Mouse (Mus musculus): ENCODE measurements around the gene Hmx2. TPM values are rescaled to one million over a fixed set of nuclear protein-coding genes. Genes with fewer than 3 reads are reported as not detected.

Gene Hmx2
- polyA plus RNA-seq, 1 experiment from 2014 or later, result 1.4 TPM

DNA sequence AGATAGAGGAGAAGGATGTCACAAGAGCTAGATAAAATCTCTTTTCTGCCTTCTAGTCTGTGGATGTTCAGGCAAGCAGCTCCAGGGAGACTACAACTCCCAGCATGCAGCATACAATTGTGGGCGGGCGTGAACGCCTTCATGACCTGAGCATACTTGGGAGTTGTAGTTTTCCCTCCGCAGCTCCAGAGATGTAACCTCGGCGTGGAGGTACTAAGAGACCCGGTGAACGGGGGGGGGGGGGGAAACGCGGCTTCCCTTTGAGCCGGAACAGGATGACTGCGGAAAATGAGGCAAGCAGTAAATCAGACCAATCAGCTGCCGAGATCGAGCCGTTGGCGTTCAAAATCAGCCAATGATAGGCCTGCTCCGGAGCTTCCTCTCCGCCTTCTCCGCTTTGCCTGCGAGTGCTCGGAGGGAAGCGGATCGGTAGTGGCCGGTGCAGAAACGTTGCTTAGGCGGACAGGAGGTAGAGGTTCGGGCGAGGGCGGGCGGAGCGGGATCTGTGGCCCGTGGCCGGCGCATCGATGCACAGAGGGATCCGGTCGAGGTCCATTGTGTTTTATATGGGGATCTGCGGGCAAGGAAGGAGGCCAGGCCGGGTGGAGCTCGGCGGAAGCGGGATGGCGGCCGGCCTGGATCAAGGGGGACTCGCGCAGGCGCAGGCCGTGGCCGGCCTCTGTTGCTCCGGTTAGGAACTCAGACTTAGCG, 11.6 kb downstream of the Hmx2 start, which contains the start of gene Bub3:
TSS of gene Bub3 (plus strand) at position 237 of the 711 bp plus-strand sequence.
- ATAC-seq (ENCODE audit: insufficient read depth, low FRiP score, low read depth), result peak; percentile 93
- Histone ChIP-seq H3K4me1 (peaks cover 6% of the 10 kb centered on the region; the same call in 1 of the 2 replicates), H3K4me3 (replicated peaks) (peak within 1 kb of the TSS; percentile 75), H3K9me3 (no peaks in the 10 kb centered on the region), H3K36me3 (peaks cover 10% of the 10 kb centered on the region), H3K27ac (peak within 1 kb of the TSS; percentile 90), H3K27me3 (replicated peaks) (peaks cover 36% of the 10 kb centered on the region), H3K4me2 (peak within 1 kb of the TSS; percentile 51), H3K9ac (peak within 1 kb of the TSS; percentile 79)
- WGBS, result under 1% methylated on average over 47 of the region's 51 CpGs

DNA sequence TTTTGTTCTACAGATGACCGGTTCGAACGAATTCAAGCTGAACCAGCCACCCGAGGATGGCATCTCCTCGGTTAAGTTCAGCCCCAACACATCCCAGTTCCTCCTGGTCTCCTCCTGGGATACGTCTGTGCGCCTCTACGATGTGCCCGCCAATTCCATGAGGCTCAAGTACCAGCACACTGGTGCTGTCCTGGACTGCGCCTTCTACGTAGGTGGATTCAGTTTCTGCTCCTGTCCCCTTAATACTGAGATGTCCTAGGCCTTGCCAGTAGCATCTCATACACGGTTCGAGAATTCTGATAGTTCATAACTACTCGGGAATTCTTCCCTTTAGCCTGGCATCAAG, 12.1 kb downstream of the Hmx2 start:
- peaks cover 2% of the 10 kb centered on the region; the same call in 1 of the 2 replicates for H3K4me1 ChIP-seq
- peak overlapping the region; percentile 51 for H3K4me2 ChIP-seq
- 2% methylated on average over 14 of the region's 14 CpGs for WGBS
- H3K4me3 ChIP-seq (replicated peaks), result peak overlapping the region; percentile 75
- ATAC-seq (ENCODE audit: insufficient read depth, low FRiP score, low read depth), result peak; percentile 33; the same call in 1 of the 2 replicates
- H3K27ac ChIP-seq, result peak overlapping the region; percentile 90
- H3K27me3 ChIP-seq (replicated peaks), result peaks cover 31% of the 10 kb centered on the region
- peaks cover 10% of the 10 kb centered on the region for H3K36me3 ChIP-seq
- H3K9me3 ChIP-seq, result no peaks in the 10 kb centered on the region
- H3K9ac ChIP-seq, result peak overlapping the region; percentile 79

DNA sequence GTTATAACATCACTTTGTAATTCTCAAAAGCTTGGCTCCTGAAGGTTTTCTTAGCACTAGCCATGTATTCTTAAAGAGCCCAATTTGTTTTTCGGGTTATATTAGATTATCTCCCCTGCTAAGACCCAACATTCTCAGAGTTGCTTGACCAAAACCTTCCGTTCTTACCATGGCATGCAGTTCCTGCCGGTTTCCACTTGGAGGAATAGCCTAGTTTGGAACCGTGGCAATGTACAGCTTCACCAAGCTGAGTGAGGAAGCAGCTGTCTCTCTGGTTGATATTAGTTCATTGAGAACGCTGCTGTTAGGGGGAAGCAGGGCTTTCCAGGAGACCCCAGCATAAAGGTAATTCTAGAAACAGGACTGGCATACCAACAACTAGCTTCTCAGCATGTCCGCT, 26.7 kb downstream of the Hmx2 start:
- no peak for ATAC-seq (ENCODE audit: insufficient read depth, low FRiP score, low read depth)
- no peaks in the 10 kb centered on the region for H3K4me1 ChIP-seq
- WGBS, result 77% methylated on average over 6 of the region's 6 CpGs
- H3K4me3 ChIP-seq (replicated peaks), result no peak overlapping the region
- H3K4me2 ChIP-seq, result no peak overlapping the region
- peaks cover 18% of the 10 kb centered on the region for H3K36me3 ChIP-seq
- no peaks in the 10 kb centered on the region for H3K9me3 ChIP-seq
- H3K9ac ChIP-seq, result no peak overlapping the region
- no peak overlapping the region for H3K27ac ChIP-seq
- H3K27me3 ChIP-seq (replicated peaks), result no peaks in the 10 kb centered on the region

DNA sequence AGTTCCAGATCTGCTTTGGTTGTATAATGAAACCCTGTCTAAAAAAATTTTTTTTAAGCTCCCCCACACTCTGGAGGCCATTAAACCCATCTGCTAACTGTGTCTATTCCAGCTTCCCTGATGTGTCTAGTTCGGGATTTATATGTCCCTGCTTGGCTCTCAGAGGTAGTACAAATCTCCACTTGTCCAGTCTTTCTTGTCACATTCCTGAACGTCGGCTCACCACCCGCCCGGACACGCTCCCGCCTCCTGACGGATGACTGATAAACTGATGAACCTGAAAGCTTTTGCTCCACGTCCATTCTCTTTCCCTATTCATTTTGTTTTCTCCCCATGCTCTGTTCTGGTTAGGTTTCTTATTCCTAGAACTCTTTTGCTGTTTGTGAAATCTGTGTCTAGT, 33.6 kb downstream of the Hmx2 start:
- Histone ChIP-seq H3K27ac (no peak overlapping the region), H3K4me2 (no peak overlapping the region), H3K9me3 (no peaks in the 10 kb centered on the region), H3K4me3 (replicated peaks) (no peak overlapping the region), H3K27me3 (replicated peaks) (no peaks in the 10 kb centered on the region), H3K4me1 (no peaks in the 10 kb centered on the region), H3K36me3 (no peaks in the 10 kb centered on the region), H3K9ac (no peak overlapping the region)
- no peak for ATAC-seq (ENCODE audit: insufficient read depth, low FRiP score, low read depth)
- 33% methylated on average over 9 of the region's 9 CpGs for WGBS

DNA sequence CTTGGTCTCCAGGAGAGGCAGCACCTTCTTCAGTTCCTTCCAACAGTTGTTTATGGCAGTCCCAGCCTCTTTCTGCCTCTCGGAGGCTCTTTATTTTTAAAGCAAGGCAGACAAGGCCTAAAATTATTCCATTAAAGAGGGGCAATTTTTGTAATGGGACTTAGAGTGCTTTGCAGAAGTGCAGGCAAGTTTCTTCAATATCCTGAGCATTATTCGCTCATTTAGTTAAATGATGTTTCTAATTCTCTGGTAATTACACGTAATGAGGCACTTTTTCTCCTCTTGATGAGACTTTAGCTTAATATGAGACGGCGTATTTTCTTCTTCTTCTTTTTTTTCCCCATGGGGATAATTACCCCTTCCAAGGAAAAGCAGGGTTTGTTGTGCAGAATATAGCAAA, 37.0 kb downstream of the Hmx2 start:
- H3K36me3 ChIP-seq, result no peaks in the 10 kb centered on the region
- H3K9me3 ChIP-seq, result no peaks in the 10 kb centered on the region
- no peak overlapping the region for H3K4me2 ChIP-seq
- H3K4me3 ChIP-seq (replicated peaks), result no peak overlapping the region
- WGBS, result 87% methylated on average over 5 of the region's 5 CpGs
- no peak for ATAC-seq (ENCODE audit: insufficient read depth, low FRiP score, low read depth)
- H3K27me3 ChIP-seq (replicated peaks), result no peaks in the 10 kb centered on the region
- H3K9ac ChIP-seq, result no peak overlapping the region
- no peak overlapping the region for H3K27ac ChIP-seq
- H3K4me1 ChIP-seq, result no peaks in the 10 kb centered on the region

DNA sequence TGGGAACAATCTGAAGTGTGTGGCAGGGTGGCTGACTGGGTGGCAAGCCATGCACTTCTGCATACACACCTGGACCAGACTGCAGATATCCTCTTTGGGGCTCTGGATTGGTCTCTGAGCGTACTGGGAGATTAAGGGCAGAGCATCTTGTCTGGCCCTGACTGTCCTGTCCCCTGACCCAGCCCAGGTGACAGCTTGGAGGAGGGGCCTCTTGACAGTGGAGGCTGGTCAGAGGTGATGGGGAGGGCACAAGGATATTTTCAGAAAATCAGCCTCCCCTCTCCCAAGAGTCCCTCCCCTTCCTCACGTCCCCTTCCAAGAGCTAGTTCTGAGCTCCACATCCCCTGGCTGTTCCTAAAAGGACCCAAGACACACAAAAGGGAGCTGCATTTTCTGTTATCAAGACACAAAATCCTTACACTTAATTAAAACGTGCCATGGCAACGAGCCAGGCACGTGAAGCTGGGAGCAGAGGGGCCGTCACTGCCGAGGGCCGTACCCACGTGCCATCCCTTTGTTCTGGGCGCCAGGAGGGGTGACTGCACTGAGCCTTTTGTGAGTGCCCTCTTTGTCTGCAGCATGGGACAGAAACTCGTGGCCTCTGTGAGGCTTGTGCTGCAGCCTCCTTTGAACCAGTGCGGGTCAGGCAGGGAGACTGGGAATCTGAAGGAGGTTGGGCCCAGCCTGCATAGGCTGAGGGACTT, 49.4 kb downstream of the Hmx2 start:
- Histone ChIP-seq H3K27me3 (replicated peaks) (no peaks in the 10 kb centered on the region), H3K4me3 (replicated peaks) (no peak overlapping the region), H3K4me2 (no peak overlapping the region; the same call in 1 of the 2 replicates), H3K27ac (no peak overlapping the region), H3K9me3 (no peaks in the 10 kb centered on the region), H3K4me1 (no peaks in the 10 kb centered on the region), H3K36me3 (no peaks in the 10 kb centered on the region), H3K9ac (no peak overlapping the region)
- WGBS, result 23% methylated on average over 12 of the region's 12 CpGs
- ATAC-seq (ENCODE audit: insufficient read depth, low FRiP score, low read depth), result no peak

DNA sequence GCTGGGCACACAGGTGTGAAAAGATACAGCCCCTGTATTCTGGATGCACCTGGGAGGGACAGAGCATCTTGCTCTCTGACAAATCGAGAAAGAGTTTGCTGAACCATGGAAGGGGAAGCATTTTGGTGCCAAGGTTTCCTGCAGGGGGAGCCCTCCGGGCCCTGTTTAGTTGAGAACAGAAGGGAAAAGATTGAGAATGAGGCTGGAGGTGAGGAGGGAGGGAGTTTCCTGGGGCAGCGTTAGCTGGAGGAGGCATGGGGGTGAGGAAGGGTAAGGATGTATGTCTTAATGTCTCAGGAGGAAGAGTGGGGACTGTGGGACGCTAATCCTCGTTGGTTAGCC, 49.9 kb downstream of the Hmx2 start:
- no peak overlapping the region for H3K9ac ChIP-seq
- 6% methylated on average over 5 of the region's 5 CpGs for WGBS
- ATAC-seq (ENCODE audit: insufficient read depth, low FRiP score, low read depth), result no peak

DNA sequence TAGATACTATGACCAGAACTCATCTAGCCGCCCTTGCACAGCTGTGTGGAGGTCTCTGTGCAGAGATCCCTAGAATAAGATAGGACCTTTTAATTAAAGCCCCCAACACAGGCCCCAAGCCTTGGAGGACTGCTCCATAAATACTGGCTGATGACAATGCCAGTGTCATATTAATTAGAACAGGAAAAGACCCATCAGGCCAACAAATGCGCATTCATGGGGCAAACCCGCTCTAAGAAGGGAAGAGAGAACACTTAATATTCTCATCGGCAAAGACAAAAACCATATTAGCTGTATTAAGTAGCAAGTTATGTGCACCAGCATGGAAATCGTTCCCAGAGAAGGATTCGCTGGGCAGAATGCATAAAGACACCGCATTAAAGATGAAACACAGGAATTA, 53.5 kb downstream of the Hmx2 start:
- ATAC-seq (ENCODE audit: insufficient read depth, low FRiP score, low read depth), result no peak
- no peak overlapping the region for H3K27ac ChIP-seq
- 75% methylated on average over 7 of the region's 7 CpGs for WGBS
- H3K36me3 ChIP-seq, result no peaks in the 10 kb centered on the region
- no peak overlapping the region for H3K4me2 ChIP-seq
- H3K4me3 ChIP-seq (replicated peaks), result no peak overlapping the region
- no peaks in the 10 kb centered on the region for H3K27me3 ChIP-seq (replicated peaks)
- H3K9ac ChIP-seq, result no peak overlapping the region
- H3K9me3 ChIP-seq, result no peaks in the 10 kb centered on the region
- H3K4me1 ChIP-seq, result no peaks in the 10 kb centered on the region

More for the DNA sequence above, 49.9 kb downstream of the Hmx2 start:
- no peaks in the 10 kb centered on the region for H3K36me3 ChIP-seq
- no peaks in the 10 kb centered on the region for H3K27me3 ChIP-seq (replicated peaks)
- no peak overlapping the region for H3K27ac ChIP-seq
- H3K4me2 ChIP-seq, result no peak overlapping the region; the same call in 1 of the 2 replicates
- no peak overlapping the region for H3K4me3 ChIP-seq (replicated peaks)
- H3K4me1 ChIP-seq, result no peaks in the 10 kb centered on the region
- H3K9me3 ChIP-seq, result no peaks in the 10 kb centered on the region

DNA sequence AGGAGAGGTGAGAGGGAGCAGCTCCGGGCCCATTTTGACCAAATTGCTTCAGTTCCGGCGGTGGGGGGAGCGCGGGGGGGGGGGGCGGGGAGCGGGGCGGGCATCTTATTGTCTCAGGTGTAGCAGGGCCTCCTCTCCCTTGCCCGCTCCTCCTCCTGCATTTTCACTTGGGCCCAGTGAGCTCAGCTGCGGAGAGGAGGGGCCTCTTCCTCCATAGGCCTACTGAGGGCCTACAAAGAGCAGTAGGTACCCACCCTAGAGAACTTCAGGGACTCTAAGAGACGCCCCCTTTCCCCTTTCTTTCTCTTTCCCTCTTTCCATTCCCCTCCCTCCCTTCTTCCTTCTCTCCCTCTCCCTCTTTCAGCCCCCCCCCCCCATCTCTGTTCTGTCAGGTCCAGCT, 54.6 kb downstream of the Hmx2 start:
- no peak for ATAC-seq (ENCODE audit: insufficient read depth, low FRiP score, low read depth)
- Histone ChIP-seq H3K4me3 (replicated peaks) (no peak overlapping the region), H3K27ac (no peak overlapping the region), H3K4me1 (no peaks in the 10 kb centered on the region), H3K4me2 (no peak overlapping the region), H3K9me3 (no peaks in the 10 kb centered on the region), H3K9ac (no peak overlapping the region), H3K36me3 (no peaks in the 10 kb centered on the region), H3K27me3 (replicated peaks) (no peaks in the 10 kb centered on the region)
- WGBS, result 5% methylated on average over 10 of the region's 11 CpGs

DNA sequence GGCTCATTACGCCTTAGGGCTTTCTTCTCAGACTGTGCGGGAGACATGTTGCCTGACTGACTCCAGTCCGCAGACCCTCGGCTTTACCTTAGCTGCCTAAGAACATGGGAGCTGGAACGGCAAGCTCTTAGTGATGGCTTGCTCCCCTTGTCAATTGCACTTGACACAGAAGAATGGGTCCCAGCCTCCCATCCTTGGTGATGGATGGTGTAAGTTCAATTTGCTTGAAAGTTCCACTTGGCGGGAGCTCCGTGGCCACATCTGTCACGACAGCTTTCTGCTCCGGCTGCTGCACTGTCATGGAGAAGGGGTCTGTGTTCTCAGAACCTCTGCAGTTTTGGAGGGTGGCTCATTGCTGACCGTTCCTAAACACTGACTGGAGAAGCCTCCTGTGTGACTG, 56.4 kb downstream of the Hmx2 start:
- Histone ChIP-seq H3K36me3 (no peaks in the 10 kb centered on the region), H3K4me3 (replicated peaks) (no peak overlapping the region), H3K9ac (no peak overlapping the region), H3K27me3 (replicated peaks) (no peaks in the 10 kb centered on the region), H3K27ac (no peak overlapping the region), H3K9me3 (no peaks in the 10 kb centered on the region), H3K4me2 (no peak overlapping the region), H3K4me1 (no peaks in the 10 kb centered on the region)
- WGBS, result 80% methylated on average over 10 of the region's 10 CpGs
- no peak for ATAC-seq (ENCODE audit: insufficient read depth, low FRiP score, low read depth)

DNA sequence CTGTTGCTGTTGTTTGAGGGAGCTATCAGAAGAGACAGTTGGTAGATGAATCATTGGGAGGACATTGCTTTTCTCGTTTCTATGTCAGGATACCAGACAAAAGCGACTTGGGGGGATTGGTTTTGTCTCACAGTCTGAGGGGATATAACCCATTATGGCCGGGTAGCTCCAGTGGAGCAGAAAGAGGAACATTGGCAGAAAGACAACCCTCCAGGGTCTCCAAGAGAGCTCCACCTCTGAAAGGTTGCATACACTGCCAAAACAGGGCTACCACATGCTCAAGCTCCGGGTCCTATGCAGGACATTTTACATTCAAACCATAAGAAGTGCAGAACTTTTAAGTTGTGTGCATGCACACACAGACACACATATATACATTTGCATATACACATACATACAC, 56.9 kb downstream of the Hmx2 start:
- no peaks in the 10 kb centered on the region for H3K9me3 ChIP-seq
- no peak overlapping the region for H3K4me3 ChIP-seq (replicated peaks)
- H3K4me1 ChIP-seq, result no peaks in the 10 kb centered on the region
- no peak overlapping the region for H3K4me2 ChIP-seq
- H3K36me3 ChIP-seq, result no peaks in the 10 kb centered on the region
- WGBS, result 73% methylated on average over 4 of the region's 4 CpGs
- no peaks in the 10 kb centered on the region for H3K27me3 ChIP-seq (replicated peaks)
- ATAC-seq (ENCODE audit: insufficient read depth, low FRiP score, low read depth), result no peak
- H3K27ac ChIP-seq, result no peak overlapping the region
- no peak overlapping the region for H3K9ac ChIP-seq

Measured in stomach, embryonic 15.5 days (tissue).